ENCODE assay signal across 27 mouse cellular contexts in genomic region chr4:75394264-75394663, GRCm38 (mm10).
"Had no signal": no experiment of that assay in that cellular context is flagged by ENCODE, and none has a peak within 500 bp of the region (broad histone marks: within the 10 kb centered on the region; RNA-seq: fewer than 3 reads in every experiment).

No protein-coding gene starts in this region.

- H3K9me3 ChIP-seq: heart, embryonic 10.5 days; heart, embryonic 12.5 days; hindbrain, embryonic 10.5 days; hindbrain, embryonic 12.5 days; intestine, embryonic 15.5 days; kidney, embryonic 15.5 days; limb, embryonic 10.5 days; limb, embryonic 12.5 days; liver, embryonic 13.5 days had no signal

- H3K36me3 ChIP-seq: heart, embryonic 10.5 days; heart, embryonic 12.5 days; hindbrain, embryonic 10.5 days; hindbrain, embryonic 12.5 days; intestine, embryonic 15.5 days; kidney, embryonic 15.5 days; limb, embryonic 10.5 days; limb, embryonic 12.5 days; liver, embryonic 13.5 days had no signal

- H3K4me1 ChIP-seq: heart, embryonic 10.5 days; heart, embryonic 12.5 days; hindbrain, embryonic 10.5 days; hindbrain, embryonic 12.5 days; intestine, embryonic 15.5 days; kidney, embryonic 15.5 days; limb, embryonic 10.5 days; limb, embryonic 12.5 days; liver, embryonic 13.5 days had no signal

- H3K4me2 ChIP-seq: heart, embryonic 12.5 days; hindbrain, embryonic 12.5 days; hindbrain, embryonic 14.5 days; intestine, embryonic 15.5 days; kidney, embryonic 15.5 days; limb, embryonic 12.5 days; liver, embryonic 11.5 days; liver, embryonic 13.5 days had no signal

- H3K4me3 ChIP-seq: heart, embryonic 10.5 days; heart, embryonic 12.5 days; hindbrain, embryonic 10.5 days; hindbrain, embryonic 12.5 days; intestine, embryonic 15.5 days; kidney, embryonic 15.5 days; layer of hippocampus, adult 2 months; left cerebral cortex, adult 2 months; limb, embryonic 10.5 days; limb, embryonic 12.5 days; liver, embryonic 13.5 days had no signal

- ATAC-seq: hindbrain, embryonic 16.5 days; inflammation-experienced regulatory T-cells, adult 6 months; intestine, embryonic 15.5 days; intestine, postnatal 0 days had no signal

- H3K9ac ChIP-seq: heart, embryonic 12.5 days; hindbrain, embryonic 12.5 days; hindbrain, embryonic 14.5 days; intestine, embryonic 15.5 days; kidney, embryonic 15.5 days; limb, embryonic 12.5 days; liver, embryonic 13.5 days had no signal

- DNase-seq: gastrocnemius, postnatal 14 days; gastrocnemius, postnatal 36 days; heart, adult 18-20 months; heart, postnatal 10 days; heart, postnatal 4 days; kidney, adult 18-20 months; kidney, adult 8-10 months; kidney, postnatal 14 days; kidney, postnatal 4 days; liver; liver, embryonic 13.5 days had no signal

- H3K27ac ChIP-seq: heart, embryonic 10.5 days; hindbrain, embryonic 10.5 days; hindbrain, embryonic 12.5 days; hindbrain, embryonic 14.5 days; intestine, embryonic 15.5 days; kidney, embryonic 15.5 days; kidney, postnatal 0 days; layer of hippocampus, adult 2 months; left cerebral cortex, adult 2 months; limb, embryonic 10.5 days; limb, embryonic 12.5 days; liver, embryonic 13.5 days had no signal

- H3K27me3 ChIP-seq: heart, embryonic 12.5 days; hindbrain, embryonic 12.5 days; intestine, embryonic 15.5 days; kidney, embryonic 15.5 days; limb, embryonic 12.5 days; liver, embryonic 13.5 days had no signal
